Mouse (Mus musculus) forebrain, embryonic 12.5 days (tissue): ENCODE measurements around the gene Prkag2. TPM values are rescaled to one million over a fixed set of nuclear protein-coding genes. Genes with fewer than 3 reads are reported as not detected.
A peak's percentile ranks its signal among the peaks of the same experiment; 100 is the strongest.

Experiments used
- ATAC-seq: fragments of 200-750 bp; cut with Nextera tagmentation; 2 replicates; pipeline ENCODE4 v1.8.0; 2017; ENCODE audit warnings: moderate TSS enrichment; ENCODE audit not compliant: low FRiP score
- H3K27ac ChIP-seq: fragments of 300-500 bp; sonication (generic); 2 replicates; pipeline ENCODE4 v1.5.1; 2016; ENCODE audit warnings: mild to moderate bottlenecking
- H3K27me3 ChIP-seq: fragments of 300-500 bp; sonication (generic); 2 replicates; pipeline ENCODE4 v1.6.1; 2016; ENCODE audit warnings: mild to moderate bottlenecking
- H3K36me3 ChIP-seq: fragments of 300-500 bp; sonication (generic); replicated peaks from 2 replicates; pipeline ENCODE4 v1.6.1; 2016; ENCODE audit warnings: mild to moderate bottlenecking
- H3K4me1 ChIP-seq: fragments of 300-500 bp; sonication (generic); 2 replicates; pipeline ENCODE4 v1.6.1; 2016
- H3K4me2 ChIP-seq: fragments of 300-500 bp; sonication (generic); 2 replicates; pipeline ENCODE4 v1.6.1; 2016; ENCODE audit warnings: mild to moderate bottlenecking, moderate library complexity
- H3K4me3 ChIP-seq: fragments of 300-500 bp; sonication (generic); replicated peaks from 2 replicates; pipeline ENCODE4 v1.5.1; 2016; ENCODE audit warnings: mild to moderate bottlenecking
- H3K9ac ChIP-seq: fragments of 300-500 bp; sonication (generic); 2 replicates; pipeline ENCODE4 v1.6.1; 2016; ENCODE audit warnings: mild to moderate bottlenecking
- H3K9me3 ChIP-seq: fragments of 300-500 bp; sonication (generic); 2 replicates; pipeline ENCODE4 v1.6.1; 2016
- WGBS: fragments of 180-500 bp; shearing (Covaris S2); methylation state at CpG from one replicate; pipeline ENCODE4 v1.1.7; 2016; 5-methylcytosine and 5-hydroxymethylcytosine counted together
- polyA plus RNA-seq: library from polyadenylated mRNA; unstranded; fragments of >200 nt; fragmentation: Nextera tagmentation; extraction: Ambion mirVana; gene quantifications from 2 replicates; pipeline ENCODE4 v1.2.1, GENCODE M21; 2016

Prkag2 gene
- polyA plus RNA-seq, 1 experiment from 2014 or later: 55.0 TPM

- Histone ChIP-seq H3K4me1 (peaks cover 9% of the 10 kb centered on the region), H3K4me3 (no peak overlapping the region), H3K9ac (no peak overlapping the region), H3K4me2 (no peak overlapping the region), H3K27ac (no peak overlapping the region), H3K36me3 (no peaks in the 10 kb centered on the region), H3K27me3 (no peaks in the 10 kb centered on the region), H3K9me3 (no peaks in the 10 kb centered on the region)
- ATAC-seq: no peak
- 56% methylated on average over 1 of the region's 1 CpGs for WGBS
These were observed 116.3 kb downstream of the Prkag2 start for GRCm38 (mm10) chr5:24984157-24984556.

GRCm38 (mm10) chr5:24983539-24983938, 116.9 kb downstream of the Prkag2 start:
- H3K27ac ChIP-seq: no peak overlapping the region
- 16% methylated on average over 3 of the region's 3 CpGs for WGBS

GRCm38 (mm10) chr5:24982258-24982657, 118.2 kb downstream of the Prkag2 start:
- Histone ChIP-seq H3K27me3 (no peaks in the 10 kb centered on the region), H3K9ac (no peak overlapping the region), H3K4me1 (peaks cover 10% of the 10 kb centered on the region), H3K27ac (no peak overlapping the region), H3K36me3 (no peaks in the 10 kb centered on the region), H3K4me3 (no peak overlapping the region), H3K9me3 (no peaks in the 10 kb centered on the region), H3K4me2 (no peak overlapping the region)
- WGBS: 71% methylated on average over 3 of the region's 3 CpGs
- no peak for ATAC-seq

More at GRCm38 (mm10) chr5:24983539-24983938, 116.9 kb downstream of the Prkag2 start:
- no peak overlapping the region for H3K9ac ChIP-seq
- no peak overlapping the region for H3K4me2 ChIP-seq
- H3K9me3 ChIP-seq: no peaks in the 10 kb centered on the region
- H3K4me3 ChIP-seq: no peak overlapping the region
- no peaks in the 10 kb centered on the region for H3K27me3 ChIP-seq
- peaks cover 10% of the 10 kb centered on the region for H3K4me1 ChIP-seq
- peak; percentile 50; the same call in 1 of the 2 replicates for ATAC-seq
- H3K36me3 ChIP-seq: no peaks in the 10 kb centered on the region

GRCm38 (mm10) chr5:24981765-24982164, 118.7 kb downstream of the Prkag2 start:
- H3K9ac ChIP-seq: no peak overlapping the region

GRCm38 (mm10) chr5:24979968-24980345, 120.5 kb downstream of the Prkag2 start:
- Histone ChIP-seq H3K27me3 (no peaks in the 10 kb centered on the region), H3K27ac (no peak overlapping the region), H3K4me2 (no peak overlapping the region), H3K9me3 (no peaks in the 10 kb centered on the region), H3K9ac (no peak overlapping the region), H3K36me3 (no peaks in the 10 kb centered on the region), H3K4me1 (0 out of 2 replicates have a peak, but pooled peaks cover 3% of the 10 kb centered on the region), H3K4me3 (no peak overlapping the region)
- ATAC-seq: no peak
- WGBS: 82% methylated on average over 10 of the region's 10 CpGs

More at GRCm38 (mm10) chr5:24981765-24982164, 118.7 kb downstream of the Prkag2 start:
- Histone ChIP-seq H3K4me1 (peaks cover 10% of the 10 kb centered on the region), H3K27me3 (no peaks in the 10 kb centered on the region), H3K9me3 (no peaks in the 10 kb centered on the region), H3K4me2 (no peak overlapping the region), H3K36me3 (no peaks in the 10 kb centered on the region), H3K4me3 (no peak overlapping the region), H3K27ac (no peak overlapping the region)
- WGBS: 77% methylated on average over 6 of the region's 6 CpGs
- ATAC-seq: no peak

- ATAC-seq: no peak
- no peak overlapping the region for H3K9ac ChIP-seq
- no peak overlapping the region for H3K27ac ChIP-seq
- no peaks in the 10 kb centered on the region for H3K9me3 ChIP-seq
- H3K27me3 ChIP-seq: no peaks in the 10 kb centered on the region
- H3K4me1 ChIP-seq: 0 out of 2 replicates have a peak, but pooled peaks cover 3% of the 10 kb centered on the region
- WGBS: 38% methylated on average over 4 of the region's 4 CpGs
- H3K36me3 ChIP-seq: no peaks in the 10 kb centered on the region
- H3K4me3 ChIP-seq: no peak overlapping the region
- H3K4me2 ChIP-seq: no peak overlapping the region
These were observed 121.0 kb downstream of the Prkag2 start for GRCm38 (mm10) chr5:24979312-24979967.

GRCm38 (mm10) chr5:24976907-24977306, 123.5 kb downstream of the Prkag2 start:
- ATAC-seq: no peak
- Histone ChIP-seq H3K9me3 (no peaks in the 10 kb centered on the region), H3K4me1 (0 out of 2 replicates have a peak, but pooled peaks cover 3% of the 10 kb centered on the region), H3K36me3 (no peaks in the 10 kb centered on the region), H3K4me2 (no peak overlapping the region), H3K27me3 (no peaks in the 10 kb centered on the region), H3K9ac (no peak overlapping the region), H3K27ac (no peak overlapping the region), H3K4me3 (no peak overlapping the region)
- 78% methylated on average over 3 of the region's 3 CpGs for WGBS

- Histone ChIP-seq H3K4me3 (no peak overlapping the region), H3K9ac (no peak overlapping the region), H3K9me3 (no peaks in the 10 kb centered on the region), H3K36me3 (no peaks in the 10 kb centered on the region), H3K27ac (no peak overlapping the region), H3K27me3 (no peaks in the 10 kb centered on the region), H3K4me1 (0 out of 2 replicates have a peak, but pooled peaks cover 3% of the 10 kb centered on the region), H3K4me2 (no peak overlapping the region)
- 60% methylated on average over 12 of the region's 12 CpGs for WGBS
- ATAC-seq: no peak
These were observed 124.2 kb downstream of the Prkag2 start for GRCm38 (mm10) chr5:24976236-24976635.

GRCm38 (mm10) chr5:24975100-24975499, 125.3 kb downstream of the Prkag2 start:
- no peak overlapping the region for H3K27ac ChIP-seq
- ATAC-seq: no peak
- WGBS: 73% methylated on average over 7 of the region's 7 CpGs

GRCm38 (mm10) chr5:24973672-24974225, 126.7 kb downstream of the Prkag2 start:
- Histone ChIP-seq H3K27me3 (no peaks in the 10 kb centered on the region), H3K4me3 (no peak overlapping the region), H3K36me3 (no peaks in the 10 kb centered on the region), H3K4me2 (no peak overlapping the region), H3K9me3 (no peaks in the 10 kb centered on the region), H3K27ac (no peak overlapping the region), H3K9ac (no peak overlapping the region), H3K4me1 (peaks cover 8% of the 10 kb centered on the region)
- ATAC-seq: no peak
- WGBS: 83% methylated on average over 9 of the region's 9 CpGs

More at GRCm38 (mm10) chr5:24975100-24975499, 125.3 kb downstream of the Prkag2 start:
- Histone ChIP-seq H3K36me3 (no peaks in the 10 kb centered on the region), H3K27me3 (no peaks in the 10 kb centered on the region), H3K9ac (no peak overlapping the region), H3K9me3 (no peaks in the 10 kb centered on the region), H3K4me3 (no peak overlapping the region), H3K4me1 (0 out of 2 replicates have a peak, but pooled peaks cover 3% of the 10 kb centered on the region), H3K4me2 (no peak overlapping the region)

- Histone ChIP-seq H3K27me3 (no peaks in the 10 kb centered on the region), H3K9ac (no peak overlapping the region), H3K9me3 (no peaks in the 10 kb centered on the region), H3K27ac (no peak overlapping the region), H3K36me3 (no peaks in the 10 kb centered on the region), H3K4me1 (peaks cover 11% of the 10 kb centered on the region), H3K4me3 (no peak overlapping the region), H3K4me2 (no peak overlapping the region)
- 79% methylated on average over 13 of the region's 13 CpGs for WGBS
- ATAC-seq: no peak
These were observed 127.2 kb downstream of the Prkag2 start for GRCm38 (mm10) chr5:24973228-24973627.

- Histone ChIP-seq H3K27ac (no peak overlapping the region), H3K4me1 (peaks cover 11% of the 10 kb centered on the region), H3K4me3 (no peak overlapping the region), H3K9me3 (no peaks in the 10 kb centered on the region), H3K36me3 (no peaks in the 10 kb centered on the region), H3K9ac (no peak overlapping the region), H3K27me3 (no peaks in the 10 kb centered on the region), H3K4me2 (no peak overlapping the region)
- WGBS: 93% methylated on average over 8 of the region's 8 CpGs
- no peak for ATAC-seq
These were observed 129.7 kb downstream of the Prkag2 start for GRCm38 (mm10) chr5:24970552-24971275.
